Mouse (Mus musculus): ENCODE results near the gene Lrguk.

Lrguk gene

DNA sequence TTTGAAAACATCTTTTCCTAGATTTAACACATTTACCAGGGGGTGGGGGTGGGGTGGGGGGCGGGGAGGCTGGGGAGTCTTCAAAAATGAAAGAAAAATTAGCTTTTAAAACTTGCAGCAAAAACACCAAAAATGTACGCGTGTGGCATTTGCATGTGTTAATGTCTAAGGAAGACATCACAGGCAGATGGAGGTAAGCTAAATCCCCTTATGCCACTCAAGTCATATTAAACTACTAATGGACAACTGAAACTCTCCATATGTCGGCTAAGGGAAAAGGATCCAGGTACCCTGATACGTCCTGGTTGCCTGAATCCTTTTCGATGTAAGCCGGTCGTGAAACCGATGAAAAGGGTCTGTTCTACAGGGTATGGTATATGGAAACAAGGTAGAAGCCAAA lies 119.8 kb downstream of the Lrguk start:
- DNase-seq: no peak

DNA sequence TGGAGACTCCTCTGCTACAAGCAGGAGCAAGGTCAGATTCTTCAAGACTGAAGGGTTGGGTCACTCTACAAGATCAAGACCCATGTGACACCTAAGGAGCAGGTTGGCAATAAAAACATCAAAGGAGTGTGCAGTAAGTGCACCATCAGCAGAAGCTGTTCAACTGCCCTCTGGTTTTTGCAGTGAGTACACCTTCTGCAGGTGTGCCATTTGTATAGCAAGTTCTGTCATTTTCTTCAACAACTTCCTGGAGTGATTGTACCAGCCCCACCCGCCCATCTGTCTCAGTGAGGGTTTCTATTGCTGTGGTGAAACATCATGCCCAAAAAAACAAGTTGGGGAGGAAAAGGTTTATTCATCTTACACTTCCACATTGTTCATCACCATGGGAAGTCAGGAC lies 120.6 kb downstream of the Lrguk start:
- peak; percentile 57 for DNase-seq

- no peak for DNase-seq
Observed at GRCm38 (mm10) chr6:34153069-34154052, 124.1 kb downstream of the Lrguk start.

- DNase-seq: no peak
Observed at GRCm38 (mm10) chr6:34154202-34154601, 125.0 kb downstream of the Lrguk start.

- DNase-seq: no peak
Observed at GRCm38 (mm10) chr6:34155137-34155804, 126.0 kb downstream of the Lrguk start.

- DNase-seq: peak; percentile 67
Observed at GRCm38 (mm10) chr6:34156057-34156456, 126.8 kb downstream of the Lrguk start.

GRCm38 (mm10) chr6:34156841-34157748 lies 127.8 kb downstream of the Lrguk start:
- no peak for DNase-seq

- DNase-seq: no peak
Observed at GRCm38 (mm10) chr6:34159998-34160815, 131.0 kb downstream of the Lrguk start.

DNA sequence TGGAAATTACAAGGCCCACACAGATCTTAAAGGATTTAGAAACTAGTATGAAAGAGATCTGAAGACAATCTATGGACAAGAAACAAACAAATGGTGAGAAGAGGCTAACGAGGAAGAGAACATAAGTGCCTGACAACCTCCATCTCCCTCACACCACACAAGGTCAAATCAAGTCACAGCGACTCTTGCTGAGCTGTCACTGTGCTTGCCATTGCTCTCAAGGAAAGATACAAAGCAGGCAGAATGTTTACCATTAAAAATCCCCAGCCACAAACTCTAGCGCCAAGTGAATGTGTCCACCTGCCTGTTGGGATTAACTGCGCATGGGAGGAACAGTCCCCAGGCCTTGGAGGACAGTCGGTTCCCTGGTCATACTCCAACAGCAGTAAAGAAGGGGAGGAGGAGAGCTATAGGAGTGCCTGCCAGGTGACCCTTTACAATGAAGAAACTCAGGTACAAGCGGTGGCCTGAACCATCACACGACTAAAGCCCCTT lies 131.6 kb downstream of the Lrguk start:
- no peak for DNase-seq

- no peak for DNase-seq
Observed at GRCm38 (mm10) chr6:34161511-34161910, 132.3 kb downstream of the Lrguk start.

- DNase-seq: no peak
Observed at GRCm38 (mm10) chr6:34162607-34163006, 133.4 kb downstream of the Lrguk start.

DNA sequence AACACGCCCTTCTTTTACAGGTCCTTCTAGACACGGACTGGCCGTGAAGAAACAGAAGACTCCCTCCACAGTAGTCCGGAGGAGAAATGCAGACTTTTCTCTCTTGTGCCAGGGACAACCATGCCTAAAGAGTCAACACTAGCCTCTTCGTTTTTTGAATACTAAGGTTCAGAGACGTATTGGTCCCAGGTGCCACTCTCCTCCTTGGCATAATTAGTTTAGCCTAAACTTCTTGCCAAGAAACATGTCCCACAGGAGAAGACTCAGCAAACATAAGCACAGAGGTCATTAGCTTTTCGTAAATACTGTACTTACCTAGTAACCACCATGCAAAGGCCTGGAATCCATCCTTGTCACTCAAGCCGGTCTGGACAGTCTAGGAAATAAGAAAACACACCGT lies 133.8 kb downstream of the Lrguk start:
- no peak for DNase-seq

DNA sequence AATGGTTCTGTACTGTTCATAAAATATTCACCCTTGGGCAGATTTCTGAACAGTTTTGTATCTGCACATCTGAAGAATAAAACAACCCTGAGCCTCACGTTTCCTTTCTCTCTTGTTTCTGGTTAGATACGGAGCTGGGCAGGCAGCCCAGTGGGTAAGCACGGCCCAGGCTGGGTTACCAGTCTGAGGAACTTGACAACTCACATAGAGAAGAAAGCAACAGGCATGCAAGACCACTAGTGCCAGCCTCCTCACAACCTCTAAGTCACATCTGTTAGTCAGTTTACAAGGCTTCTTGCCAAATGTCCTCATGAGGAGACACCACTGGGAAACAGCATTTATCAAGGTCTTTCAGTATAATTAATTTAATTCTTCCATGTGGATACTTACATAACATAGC lies 139.6 kb downstream of the Lrguk start:
- DNase-seq: no peak

GRCm38 (mm10) chr6:34170844-34171494 lies 141.7 kb downstream of the Lrguk start:
- DNase-seq: no peak

- DNase-seq: peak; percentile 37
Observed at GRCm38 (mm10) chr6:34171748-34172457, 142.7 kb downstream of the Lrguk start.

DNA sequence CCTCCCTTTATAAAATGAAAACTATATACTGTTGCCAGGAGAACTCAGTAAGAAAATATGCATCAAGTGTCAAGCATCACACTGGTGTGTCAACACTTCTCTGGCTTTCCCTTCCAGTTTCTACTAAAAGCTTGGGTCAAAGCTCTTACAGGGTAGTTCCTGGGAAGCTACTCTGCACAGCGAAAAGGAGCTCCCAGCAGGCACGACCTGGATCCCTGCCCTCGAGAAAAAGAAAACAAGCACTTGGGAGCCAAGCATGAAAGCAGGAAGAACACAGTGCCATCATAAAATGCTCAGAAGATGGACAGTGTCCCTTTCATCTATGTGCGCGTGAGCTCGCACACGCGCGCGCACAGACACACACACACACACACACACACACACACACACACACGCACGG lies 144.0 kb downstream of the Lrguk start:
- DNase-seq: no peak

GRCm38 (mm10) chr6:34174715-34175114 lies 145.5 kb downstream of the Lrguk start:
- DNase-seq: peak; percentile 10

GRCm38 (mm10) chr6:34176111-34176863 lies 147.0 kb downstream of the Lrguk start:
- peak; percentile 48 for DNase-seq

GRCm38 (mm10) chr6:34176864-34177247 lies 147.6 kb downstream of the Lrguk start, which contains the start of gene Slc35b4:
Slc35b4 (minus strand) TSS chr6:34177111.
- DNase-seq: peak; percentile 93

GRCm38 (mm10) chr6:34179007-34179406 lies 149.8 kb downstream of the Lrguk start:
- no peak for DNase-seq
